Mouse (Mus musculus): ENCODE measurements at regions not wholly inside any gene's neighbourhood (a gene's known extent, or its start where the extent isn't known, plus 50 kb on each side); places are given as distances from the start of the nearest gene placed in this dataset.
A peak's percentile ranks its signal among the peaks of the same experiment; 100 is the strongest.

DNA sequence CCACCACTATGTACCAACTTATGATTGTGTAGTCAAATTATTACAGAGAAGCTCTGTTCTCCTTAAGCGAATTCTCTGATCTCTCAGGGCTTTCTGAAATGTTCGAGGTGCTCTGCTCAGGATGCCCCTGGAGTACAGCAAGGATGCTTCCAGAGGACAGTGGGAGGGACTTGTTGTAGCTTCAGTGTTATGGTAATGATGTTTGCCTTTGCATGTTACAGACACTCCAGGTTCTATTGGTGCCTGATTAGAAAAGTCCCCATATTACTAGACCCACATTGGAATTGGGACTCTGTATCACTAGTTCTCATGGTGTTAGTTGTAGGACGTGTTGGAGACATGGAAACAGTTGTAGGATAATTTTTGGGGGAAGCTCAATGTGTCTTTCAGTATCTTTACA is 96.0 kb downstream of the Epdr1 start:
- DNase-seq (ENCODE audit: low spot score in 2 of 2), result no peak

DNA sequence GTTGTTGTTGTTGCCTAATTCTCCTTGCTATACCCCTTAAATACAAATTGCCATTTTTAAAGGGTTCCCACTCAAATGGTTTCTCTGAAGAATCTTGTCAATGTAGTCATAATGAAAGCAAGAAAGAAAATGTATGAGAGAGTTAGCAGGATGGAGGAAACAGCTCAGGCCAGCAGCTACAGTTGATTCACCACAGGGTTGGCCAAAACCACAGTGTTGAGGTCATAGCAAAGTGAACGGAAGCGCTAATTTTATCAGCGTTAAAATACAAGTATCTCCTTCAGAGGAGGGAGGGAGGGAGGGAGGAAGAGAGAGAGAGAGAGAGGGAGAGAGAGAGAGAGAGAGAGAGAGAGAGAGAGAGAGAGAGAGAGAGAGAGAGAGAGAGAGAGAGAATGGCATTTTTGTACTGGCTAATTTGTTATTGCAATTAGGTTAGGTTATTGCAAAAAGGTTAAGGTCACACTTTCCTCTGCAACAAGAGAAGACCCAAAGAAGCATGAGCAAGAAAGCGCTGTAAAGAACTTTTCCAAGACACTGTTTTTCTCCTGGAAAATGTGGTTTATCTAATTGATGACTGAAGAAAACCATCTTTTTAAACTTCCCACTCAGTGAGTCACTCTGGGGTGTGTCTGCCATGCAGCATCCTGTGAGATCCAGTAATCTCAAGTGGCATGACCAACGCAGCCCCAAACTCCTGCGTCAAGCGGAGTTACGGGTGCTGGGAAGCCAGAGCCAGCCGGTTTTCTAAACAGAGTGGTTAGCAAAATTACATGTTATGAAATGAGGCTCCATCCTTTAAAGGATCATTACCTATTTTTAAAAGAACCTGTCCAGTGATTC is 101.6 kb downstream of the Epdr1 start:
- DNase-seq (ENCODE audit: low spot score in 2 of 2), result no peak

DNA sequence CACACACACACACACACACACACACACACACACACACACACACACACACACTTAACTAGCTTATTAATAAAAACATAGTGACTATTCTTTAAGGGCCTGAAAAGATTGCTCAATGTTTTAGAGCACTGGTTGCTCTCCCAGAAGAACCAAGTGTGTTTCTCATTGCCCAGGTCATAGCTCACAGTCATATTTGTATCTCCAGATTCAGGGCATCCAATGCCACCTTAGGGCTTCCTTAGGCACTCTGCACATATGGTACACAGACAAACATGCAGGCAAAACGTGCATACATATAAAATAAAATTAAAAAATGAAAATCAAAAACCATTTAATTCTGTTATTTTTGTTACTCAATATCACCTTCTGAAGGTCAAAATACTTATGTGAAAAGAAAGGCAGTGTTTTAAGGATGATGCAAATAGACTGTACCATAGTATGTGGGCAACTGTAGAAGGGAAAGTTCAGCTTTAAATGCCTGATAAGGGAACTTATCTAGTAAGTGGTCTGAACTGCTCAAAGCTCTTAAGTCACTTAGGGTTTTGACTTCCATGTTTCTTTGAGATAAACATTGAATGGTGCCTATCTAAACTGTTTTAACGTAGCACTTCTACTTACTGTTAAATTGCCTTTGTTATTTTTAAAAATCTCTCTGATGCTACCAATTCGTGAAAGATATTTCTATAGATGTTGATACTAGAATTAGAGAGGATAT is 104.7 kb downstream of the Epdr1 start:
- DNase-seq (ENCODE audit: low spot score in 2 of 2), result no peak

DNA sequence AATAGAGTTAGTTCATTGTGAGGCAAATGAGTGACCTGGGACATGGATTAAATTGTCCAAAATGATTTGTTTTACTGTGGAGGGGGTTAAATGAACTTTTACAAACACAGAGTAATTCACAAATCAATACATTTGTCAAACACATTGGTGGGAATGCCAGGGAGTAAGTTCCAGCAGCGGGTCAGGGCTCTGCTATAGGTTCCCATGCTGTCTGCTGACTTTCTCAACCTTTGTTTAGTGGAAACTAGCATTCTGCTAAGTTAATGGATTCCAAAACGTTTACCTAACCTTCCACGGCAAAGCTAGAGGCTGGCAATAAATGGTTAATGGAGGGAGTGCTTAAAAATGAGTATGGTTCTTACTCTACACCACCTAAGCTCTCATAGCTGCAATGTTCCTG is 110.9 kb upstream of the Stard3nl start:
- no peak for DNase-seq (ENCODE audit: low spot score in 2 of 2)

DNA sequence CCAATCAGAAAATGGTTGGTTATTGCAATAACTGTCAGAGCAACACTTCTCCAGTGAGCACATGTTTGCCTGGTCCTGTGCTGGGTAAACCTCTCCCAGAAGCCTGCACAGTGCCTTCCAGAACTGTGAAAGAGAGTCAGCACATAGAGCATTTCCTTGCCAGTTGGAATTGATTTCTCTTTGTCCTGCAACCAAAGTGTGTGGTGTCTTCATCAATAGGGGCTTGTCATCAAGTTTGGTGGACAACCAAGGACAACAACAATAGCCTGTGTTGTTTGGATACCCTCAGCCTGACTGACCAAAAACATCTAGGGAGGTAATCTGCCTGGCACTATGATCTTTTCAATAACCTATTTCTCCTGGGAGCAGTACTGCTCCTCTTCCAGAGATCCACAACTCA is 108.6 kb upstream of the Stard3nl start:
- peak in 1 of 2 experiments; percentile 7 for DNase-seq (ENCODE audit: low spot score in 2 of 2)

DNA sequence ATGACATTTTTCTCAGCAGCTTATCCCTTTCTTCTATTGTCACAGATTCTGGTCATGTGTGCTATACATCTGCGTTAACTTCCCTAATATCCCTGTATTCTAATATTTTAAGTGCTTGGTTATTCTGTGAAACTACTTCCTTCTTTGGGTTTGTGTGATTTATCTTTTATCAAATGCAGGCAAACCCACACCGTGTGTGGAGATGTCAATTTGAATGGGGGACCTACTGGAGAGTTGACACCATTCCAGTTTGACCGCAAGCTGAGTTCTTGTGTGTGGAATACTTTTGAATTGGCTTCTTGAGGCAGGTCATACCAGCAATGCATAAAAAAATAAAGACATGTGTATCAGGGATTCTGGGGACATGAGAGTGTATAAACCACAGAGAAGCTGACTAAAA is 86.6 kb upstream of the Stard3nl start:
- DNase-seq (ENCODE audit: low spot score in 2 of 2), result no peak

DNA sequence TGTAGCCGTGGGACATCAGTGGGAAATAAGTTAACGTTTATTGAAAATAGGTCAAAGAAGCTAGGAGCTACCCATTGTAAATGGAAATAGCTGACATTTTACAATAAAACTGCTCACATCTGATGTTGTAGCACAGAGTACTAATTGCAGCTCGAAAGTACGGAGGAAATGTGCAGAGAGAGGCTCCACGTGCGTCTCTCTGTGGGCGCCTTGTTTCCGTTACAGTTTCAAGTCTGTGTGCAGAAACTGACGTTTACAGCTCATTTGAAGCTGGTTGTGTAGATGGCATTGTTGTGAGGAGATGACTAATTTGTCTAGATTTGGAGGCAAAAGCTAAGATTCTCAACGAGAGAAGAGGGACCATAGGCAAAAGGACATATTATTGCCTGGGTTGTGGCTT is 78.4 kb upstream of the Stard3nl start:
- DNase-seq (ENCODE audit: low spot score in 2 of 2), result no peak

DNA sequence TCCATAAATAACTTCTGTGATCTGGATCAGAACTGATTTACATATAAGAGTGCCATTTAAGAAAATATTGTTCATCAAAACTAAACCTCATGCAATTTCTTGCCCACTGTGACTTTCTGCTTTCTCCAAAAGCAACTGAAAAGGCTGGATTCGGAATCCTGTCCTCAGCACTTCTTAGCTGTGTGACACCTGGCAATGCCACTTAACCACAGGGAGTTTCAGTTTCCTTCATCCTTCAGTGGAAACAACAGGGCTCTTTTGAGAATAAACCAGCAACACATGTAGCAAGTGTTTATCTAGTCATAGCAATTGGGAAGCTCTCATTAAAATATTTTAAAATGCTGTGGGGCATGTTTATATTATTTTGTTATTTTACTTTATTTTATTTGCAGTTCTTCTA is 75.1 kb upstream of the Stard3nl start:
- no peak for DNase-seq (ENCODE audit: low spot score in 2 of 2)

DNA sequence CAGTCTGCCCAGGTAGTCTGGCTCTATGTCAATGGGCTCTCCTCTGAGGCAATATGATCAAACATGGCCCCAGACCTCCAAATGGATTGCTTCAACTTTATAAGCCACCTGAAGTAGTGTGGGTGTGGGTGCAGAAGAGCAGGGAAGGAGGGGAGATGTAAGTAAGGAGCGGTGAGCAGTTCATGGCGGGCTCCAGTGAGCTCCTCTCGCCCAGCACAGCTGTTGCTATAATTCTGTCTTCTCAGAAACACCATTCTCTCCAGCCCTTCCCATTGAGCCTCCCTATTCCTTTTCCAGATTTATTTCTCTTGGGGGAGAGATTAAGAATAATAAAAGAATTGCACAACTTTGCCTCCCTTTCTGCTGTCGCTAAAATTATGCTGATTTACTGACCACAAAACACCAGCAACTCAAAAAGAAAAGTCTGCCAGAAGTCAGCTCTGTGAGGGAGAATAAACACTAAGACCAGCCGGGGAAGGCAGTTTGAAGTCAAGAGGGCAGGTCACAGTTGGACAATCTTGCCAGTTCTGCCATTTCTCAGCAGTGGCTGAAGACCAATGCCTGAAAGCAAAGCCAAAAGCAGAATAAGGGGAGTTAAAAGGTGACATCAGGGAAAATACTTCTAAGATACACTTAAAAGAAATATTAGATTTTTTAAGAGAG is 71.3 kb upstream of the Stard3nl start:
- DNase-seq (ENCODE audit: low spot score in 2 of 2), result no peak

DNA sequence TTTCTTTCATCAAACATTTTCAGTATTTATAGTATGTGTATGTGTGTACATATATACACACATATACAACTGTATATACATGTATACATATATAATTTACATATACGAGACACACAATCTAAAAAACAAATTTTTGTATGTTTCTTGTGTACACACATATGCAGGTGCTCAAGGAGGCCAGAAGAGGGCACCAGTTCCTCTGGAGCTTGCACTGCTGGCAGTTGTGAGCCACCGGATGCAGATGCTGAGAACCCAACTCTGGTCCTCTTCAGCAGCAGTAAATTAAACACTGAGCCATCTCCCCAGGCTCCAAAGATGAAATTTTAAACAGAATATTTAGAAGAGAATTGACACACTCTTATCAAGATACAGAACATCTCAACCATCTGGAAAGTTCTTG is 67.4 kb upstream of the Stard3nl start:
- no peak for DNase-seq (ENCODE audit: low spot score in 2 of 2)

DNA sequence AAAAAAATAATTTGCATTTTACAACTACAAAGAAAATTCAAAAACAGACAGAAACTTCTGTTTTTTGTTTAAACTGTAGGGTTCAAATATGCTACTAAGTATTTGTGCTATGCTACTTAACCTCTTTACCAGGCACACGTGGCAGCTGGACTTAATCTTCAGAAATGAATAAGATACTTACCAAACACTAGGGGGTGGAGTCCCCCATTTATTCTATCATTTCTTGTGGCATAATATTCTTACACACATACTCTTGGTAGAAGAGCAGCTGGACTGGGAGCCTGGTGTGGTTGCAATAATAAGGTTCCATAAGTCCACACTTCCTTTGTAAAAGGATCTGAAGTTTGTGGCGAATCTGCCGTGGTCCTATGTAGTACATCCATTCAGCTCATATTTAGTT is 53.8 kb upstream of the Stard3nl start:
- DNase-seq (ENCODE audit: low spot score in 2 of 2), result no peak
